9 mouse cellular contexts compared by ENCODE assay signal in the genomic region with DNA sequence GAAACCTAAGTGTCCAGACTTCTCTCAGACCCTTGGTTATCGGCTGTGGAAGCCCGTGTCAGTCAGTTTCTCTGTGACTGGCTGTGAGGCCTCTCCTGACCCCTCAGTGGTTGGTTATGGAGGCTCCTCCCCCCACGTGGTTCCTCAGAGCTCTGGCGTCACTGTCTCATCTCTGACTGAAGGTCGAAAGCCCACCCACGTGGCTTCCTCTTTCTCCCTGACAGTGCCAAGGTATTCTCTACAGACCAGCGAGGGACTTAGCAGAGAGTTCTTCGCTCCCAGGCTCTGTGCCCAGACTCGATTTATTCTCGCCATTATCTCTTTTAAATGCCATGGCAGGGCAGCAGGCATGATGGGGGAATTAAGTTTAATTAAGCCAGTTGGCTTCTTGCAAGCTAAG. TPM values are rescaled to one million over a fixed set of nuclear protein-coding genes. Genes with fewer than 3 reads are reported as not detected.
DNase-seq lines count a peak whose midpoint lies in the region; ATAC-seq and TF ChIP-seq lines count a peak whose summit lies in the region.
"Had no signal": no experiment of that assay in that cellular context is flagged by ENCODE, and none has a peak within 500 bp of the region (broad histone marks: within the 10 kb centered on the region; RNA-seq: fewer than 3 reads in every experiment).

No protein-coding gene starts in this region.

- no peak overlapping the region for H3K4me3 ChIP-seq in kidney, adult 2 months (ENCODE audit: insufficient read depth, low read depth, low read length)
- H3K4me3 ChIP-seq in embryonic facial prominence, embryonic 13.5 days, result no peak overlapping the region
- H3K4me3 ChIP-seq: erythroblast, embryonic 14.5 days had no signal

- no peak overlapping the region for H3K9ac ChIP-seq in embryonic facial prominence, embryonic 13.5 days

- peak; percentile 23 to 40 for DNase-seq in adrenal gland, adult (ENCODE audit: inconsistent age in 2 of 2, low spot score in 1 of 2)
- no peak for DNase-seq in adrenal gland, adult 18-20 months (ENCODE audit: low spot score in 2 of 2)
- DNase-seq in kidney, adult 2 months, result peak; percentile 7
- DNase-seq in kidney, adult 9 months, result no peak
- peak; percentile 7 to 17 for DNase-seq in B cell, adult 2 months
- no peak for DNase-seq in spleen, postnatal 4 days (ENCODE audit: low spot score in 2 of 2)
- DNase-seq in right cerebral cortex, adult 2 months (ENCODE audit: low spot score in 2 of 2), result no peak

- H3K4me2 ChIP-seq in embryonic facial prominence, embryonic 13.5 days, result 0 out of 2 replicates have a peak overlapping the region, but pooled peaks have one; percentile 14

- no peak for TF ChIP-seq POLR2A in kidney, adult 2 months (IDR thresholded peaks at IDR 0.05; ENCODE audit: low read depth, low read length)

- 39% methylated on average over 10 of the region's 10 CpGs for WGBS in kidney, adult 2 months
- WGBS in embryonic facial prominence, embryonic 13.5 days, result 47% methylated on average over 10 of the region's 10 CpGs

- no peak overlapping the region for H3K27ac ChIP-seq in kidney, adult 2 months (ENCODE audit: insufficient read depth, low read depth, low read length)
- no peak overlapping the region for H3K27ac ChIP-seq in embryonic facial prominence, embryonic 13.5 days

- H3K36me3 ChIP-seq in kidney, adult 2 months (ENCODE audit: control insufficient read depth, insufficient read depth, low read length), result no peaks in the 10 kb centered on the region
- H3K36me3 ChIP-seq in embryonic facial prominence, embryonic 13.5 days, result no peaks in the 10 kb centered on the region

- TF ChIP-seq CTCF in kidney, adult 2 months (conservative IDR thresholded peaks at IDR 0.05; ENCODE audit: insufficient read depth, insufficient read length, low read depth, low read length), result no peak

- H3K27me3 ChIP-seq in kidney, adult 2 months (replicated peaks; ENCODE audit: control insufficient read depth, insufficient read depth, low read length), result no peaks in the 10 kb centered on the region
- H3K27me3 ChIP-seq in embryonic facial prominence, embryonic 13.5 days, result no peaks in the 10 kb centered on the region

- ATAC-seq in embryonic facial prominence, embryonic 13.5 days (ENCODE audit: insufficient number of reproducible peaks, insufficient read depth, low FRiP score, low TSS enrichment, low read depth), result no peak

- H3K9me3 ChIP-seq in embryonic facial prominence, embryonic 13.5 days, result no peaks in the 10 kb centered on the region

- no peaks in the 10 kb centered on the region for H3K4me1 ChIP-seq in kidney, adult 2 months (ENCODE audit: control insufficient read depth, insufficient read depth, low read length)
- no peaks in the 10 kb centered on the region for H3K4me1 ChIP-seq in embryonic facial prominence, embryonic 13.5 days

RNA-seq across cellular contexts. Expression of gene Cacng4, which starts 55.3 kb away (rescaled TPM):
- total RNA-seq in adrenal gland, adult 18-20 months (2021), result 1 to 10 TPM in 1 of 2 experiments, under 1 TPM in 1; 0.96 to 1.2 TPM
- 0.31 and 0.69 TPM in 2 replicates for polyA plus RNA-seq in kidney, adult 2 months (2012; rRNA removed)
- 6.2 and 7.8 TPM in 2 replicates for polyA plus RNA-seq in embryonic facial prominence, embryonic 13.5 days (2015; fragmentation: Nextera tagmentation; extraction: Ambion mirVana)
- polyA plus RNA-seq: erythroblast, embryonic 14.5 days had no signal

Comparison
In these comparisons a context has a peak if more than half of its experiments do, and no peak if none do; other contexts are left out.
1. DNase-seq: peak in adrenal gland, adult (2 of 2), kidney, adult 2 months (single experiment) and B cell, adult 2 months (2 of 2); none in adrenal gland, adult 18-20 months (0 of 2), kidney, adult 9 months (single experiment), spleen, postnatal 4 days (0 of 2) and right cerebral cortex, adult 2 months (0 of 2).